Mouse (Mus musculus) ES-Bruce4 (cell line): Measurements from ENCODE around the gene Gm42791.

Experiments
- CTCF ChIP-seq: IDR thresholded peaks from one replicate; pipeline ENCODE4 v1.8.1; 2011; ENCODE audit warnings: low read depth, low read length
- EP300 ChIP-seq: IDR thresholded peaks from 2 replicates; pipeline ENCODE4 v1.6.1; 2011; ENCODE audit warnings: low read depth, low read length; ENCODE audit not compliant: insufficient read depth
- POLR2A ChIP-seq: IDR thresholded peaks from one replicate; pipeline ENCODE4 v1.8.1; 2011; ENCODE audit warnings: low read length; ENCODE audit not compliant: insufficient read depth

- TF ChIP-seq CTCF = no peak
- TF ChIP-seq EP300 = no peak
- no peak for TF ChIP-seq POLR2A
Measured at GRCm38 (mm10) chr5:149020059-149020680, 25.2 kb upstream of the Gm42791 start.
